Mouse (Mus musculus): ENCODE measurements around the gene Rex1bd. TPM values are rescaled to one million over a fixed set of nuclear protein-coding genes. Genes with fewer than 3 reads are reported as not detected.
A peak's percentile ranks its signal among the peaks of the same experiment; 100 is the strongest.

Gene Rex1bd
- polyA plus RNA-seq, 1 experiment from 2014 or later = 120 TPM

DNA sequence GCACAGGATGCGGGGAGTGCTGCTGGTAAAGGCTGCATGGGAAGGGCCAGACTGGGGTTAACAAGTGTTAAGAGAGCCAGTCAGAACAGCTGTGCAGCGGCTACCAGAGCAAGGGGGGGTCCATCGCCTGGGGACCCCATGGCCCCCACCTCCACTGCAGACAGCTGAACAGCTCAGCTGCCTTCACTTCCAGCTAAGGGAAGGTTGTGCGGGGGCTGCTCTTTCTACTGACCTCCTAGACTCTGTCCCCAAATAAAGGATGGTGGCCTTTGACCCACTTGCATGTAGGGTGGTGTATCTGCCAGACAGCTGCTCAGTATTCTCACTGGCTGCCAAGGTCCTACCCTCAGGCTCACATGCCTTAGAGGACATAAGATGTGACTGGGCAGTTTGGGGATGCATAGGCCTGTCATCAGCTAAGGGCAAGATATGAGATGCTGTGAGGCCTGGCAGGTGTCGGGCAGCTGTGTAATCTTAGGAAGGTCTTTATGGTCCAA is 39.3 kb downstream of the Rex1bd start:
- no peaks in the 10 kb centered on the region for H3K27me3 ChIP-seq
- no peak overlapping the region for H3K4me3 ChIP-seq
- peaks cover 42% of the 10 kb centered on the region for H3K4me1 ChIP-seq
- H3K27ac ChIP-seq = no peak overlapping the region
- no peak for ATAC-seq (ENCODE audit: borderline replicate concordance, extremely low read depth, low FRiP score, low TSS enrichment)
- H3K36me3 ChIP-seq = peaks cover 6% of the 10 kb centered on the region; the same call in 1 of the 2 replicates
- H3K4me2 ChIP-seq = no peak overlapping the region
- 73% methylated on average over 5 of the region's 5 CpGs for WGBS
- H3K9ac ChIP-seq = no peak overlapping the region
- H3K9me3 ChIP-seq = no peaks in the 10 kb centered on the region

DNA sequence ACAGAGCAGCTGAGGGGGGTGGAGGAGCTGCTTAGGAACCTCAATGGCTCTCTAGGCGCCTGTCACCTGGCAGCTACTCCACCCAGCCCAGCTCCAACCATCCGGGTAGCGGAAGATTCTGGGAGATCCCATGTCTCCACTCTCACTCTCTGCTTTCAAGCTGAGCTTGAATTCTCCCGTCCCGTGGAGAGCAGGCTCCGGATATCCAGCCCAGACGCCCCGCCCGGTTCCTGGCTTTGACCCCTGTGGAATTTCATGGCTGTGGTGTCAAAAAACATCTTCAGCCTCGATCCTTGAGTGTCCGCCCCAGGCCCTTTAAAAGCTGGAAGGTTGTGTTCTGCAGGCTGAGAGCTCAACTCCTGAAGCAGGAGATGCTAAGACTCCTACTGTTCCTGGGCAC is 39.8 kb downstream of the Rex1bd start:
- Histone ChIP-seq H3K4me3 (no peak overlapping the region), H3K36me3 (peaks cover 6% of the 10 kb centered on the region; the same call in 1 of the 2 replicates), H3K9me3 (no peaks in the 10 kb centered on the region), H3K27me3 (no peaks in the 10 kb centered on the region), H3K4me1 (peaks cover 42% of the 10 kb centered on the region), H3K4me2 (no peak overlapping the region), H3K9ac (no peak overlapping the region), H3K27ac (no peak overlapping the region)
- WGBS = 40% methylated on average over 11 of the region's 11 CpGs
- ATAC-seq (ENCODE audit: borderline replicate concordance, extremely low read depth, low FRiP score, low TSS enrichment) = no peak

DNA sequence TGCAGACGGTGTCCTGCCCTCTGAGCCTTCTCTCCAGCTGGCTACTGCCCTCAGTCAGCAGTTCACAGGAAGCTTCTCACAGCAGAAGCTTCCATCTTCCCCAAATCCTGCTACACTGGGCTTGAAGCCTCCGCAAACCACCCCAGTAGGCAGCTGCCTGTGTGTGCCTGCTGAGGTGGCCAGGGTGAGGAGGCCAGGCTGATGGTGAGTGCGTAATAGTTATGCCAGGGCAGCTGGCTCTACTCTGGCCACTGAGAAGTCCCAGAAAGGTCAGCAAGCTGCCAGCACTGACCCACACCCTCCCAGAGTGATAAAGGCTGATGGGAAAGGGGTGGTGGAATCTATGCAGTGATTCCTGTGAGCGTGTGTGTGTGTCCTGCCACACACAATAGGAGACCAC is 40.2 kb downstream of the Rex1bd start:
- 77% methylated on average over 4 of the region's 4 CpGs for WGBS
- no peak for ATAC-seq (ENCODE audit: borderline replicate concordance, extremely low read depth, low FRiP score, low TSS enrichment)

DNA sequence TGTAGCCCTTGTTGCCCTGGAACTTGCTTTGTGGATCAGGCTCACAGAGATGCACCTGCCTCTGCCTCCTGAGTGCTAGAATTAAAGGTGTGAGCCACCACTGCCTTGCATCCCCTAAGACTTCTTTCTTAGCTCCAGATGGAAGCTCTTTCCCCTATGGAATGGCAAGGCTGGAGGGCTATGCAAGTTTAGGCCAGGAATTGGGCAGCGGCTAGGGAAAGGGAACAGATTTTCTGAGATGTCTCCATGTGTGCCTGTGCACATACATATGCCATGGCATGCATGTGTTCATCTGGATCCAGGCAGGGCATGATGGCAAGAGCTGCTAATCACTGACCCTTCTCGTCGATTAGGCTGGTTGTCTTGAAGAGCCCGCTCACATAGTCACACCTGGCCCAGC is 40.9 kb downstream of the Rex1bd start:
- H3K4me2 ChIP-seq = no peak overlapping the region
- no peak overlapping the region for H3K27ac ChIP-seq
- H3K9me3 ChIP-seq = no peaks in the 10 kb centered on the region
- H3K4me1 ChIP-seq = peaks cover 42% of the 10 kb centered on the region
- ATAC-seq (ENCODE audit: borderline replicate concordance, extremely low read depth, low FRiP score, low TSS enrichment) = no peak
- H3K4me3 ChIP-seq = no peak overlapping the region
- H3K36me3 ChIP-seq = peaks cover 6% of the 10 kb centered on the region; the same call in 1 of the 2 replicates
- H3K27me3 ChIP-seq = no peaks in the 10 kb centered on the region
- 93% methylated on average over 4 of the region's 4 CpGs for WGBS
- no peak overlapping the region for H3K9ac ChIP-seq

More for the DNA sequence above, 40.2 kb downstream of the Rex1bd start:
- H3K9me3 ChIP-seq = no peaks in the 10 kb centered on the region
- no peak overlapping the region for H3K4me3 ChIP-seq
- no peak overlapping the region for H3K27ac ChIP-seq
- no peak overlapping the region for H3K4me2 ChIP-seq
- H3K9ac ChIP-seq = no peak overlapping the region
- peaks cover 42% of the 10 kb centered on the region for H3K4me1 ChIP-seq
- H3K27me3 ChIP-seq = no peaks in the 10 kb centered on the region
- H3K36me3 ChIP-seq = peaks cover 6% of the 10 kb centered on the region; the same call in 1 of the 2 replicates

DNA sequence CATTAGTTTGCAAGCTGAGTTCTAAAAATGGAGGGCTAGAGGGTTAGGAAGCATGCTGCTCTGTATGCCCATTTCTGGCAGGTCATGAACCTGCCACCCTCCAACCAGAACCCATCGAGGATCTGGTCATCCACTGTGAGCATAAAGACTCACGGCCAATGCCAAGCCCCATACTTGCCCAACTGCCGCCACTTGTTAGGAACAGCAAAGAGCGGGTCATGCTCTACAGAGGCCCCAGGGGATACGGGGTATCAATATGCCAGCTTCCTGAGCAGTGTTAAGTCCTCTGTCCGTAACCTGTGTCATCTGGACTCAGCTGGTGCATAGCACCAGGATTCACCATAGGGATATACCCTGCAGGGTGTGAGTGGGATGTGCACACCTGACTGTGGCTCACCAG is 42.4 kb downstream of the Rex1bd start:
- Histone ChIP-seq H3K4me2 (no peak overlapping the region), H3K27ac (no peak overlapping the region), H3K9me3 (no peaks in the 10 kb centered on the region), H3K4me1 (peaks cover 30% of the 10 kb centered on the region), H3K36me3 (peaks cover 12% of the 10 kb centered on the region; the same call in 1 of the 2 replicates), H3K27me3 (no peaks in the 10 kb centered on the region), H3K9ac (no peak overlapping the region), H3K4me3 (no peak overlapping the region)
- no peak for ATAC-seq (ENCODE audit: borderline replicate concordance, extremely low read depth, low FRiP score, low TSS enrichment)
- WGBS = 89% methylated on average over 6 of the region's 6 CpGs

DNA sequence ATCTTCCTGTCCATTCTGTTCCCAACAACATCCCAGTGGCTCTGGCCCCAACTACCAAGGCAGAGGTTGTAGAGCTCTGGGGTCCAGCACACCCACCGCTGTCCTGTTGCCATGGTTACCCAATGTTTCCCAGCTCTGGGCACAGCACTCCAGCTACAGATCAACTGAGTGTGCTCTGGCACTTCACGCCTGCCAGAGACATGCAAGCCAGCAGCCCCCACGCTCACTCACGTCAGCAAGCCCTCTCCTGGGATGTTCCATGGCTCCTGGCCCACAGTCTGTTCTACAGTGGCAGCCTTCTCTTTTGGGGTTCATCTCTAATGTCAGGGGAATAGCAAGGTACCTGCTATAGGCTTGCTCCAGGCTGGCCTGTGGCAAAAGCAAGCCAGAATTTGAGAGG is 43.2 kb downstream of the Rex1bd start:
- no peak overlapping the region for H3K4me2 ChIP-seq
- H3K9me3 ChIP-seq = no peaks in the 10 kb centered on the region
- 73% methylated on average over 4 of the region's 4 CpGs for WGBS
- H3K27me3 ChIP-seq = no peaks in the 10 kb centered on the region
- H3K4me3 ChIP-seq = no peak overlapping the region
- H3K36me3 ChIP-seq = peaks cover 12% of the 10 kb centered on the region; the same call in 1 of the 2 replicates
- no peak for ATAC-seq (ENCODE audit: borderline replicate concordance, extremely low read depth, low FRiP score, low TSS enrichment)
- H3K27ac ChIP-seq = no peak overlapping the region
- no peak overlapping the region for H3K9ac ChIP-seq
- H3K4me1 ChIP-seq = peaks cover 21% of the 10 kb centered on the region

DNA sequence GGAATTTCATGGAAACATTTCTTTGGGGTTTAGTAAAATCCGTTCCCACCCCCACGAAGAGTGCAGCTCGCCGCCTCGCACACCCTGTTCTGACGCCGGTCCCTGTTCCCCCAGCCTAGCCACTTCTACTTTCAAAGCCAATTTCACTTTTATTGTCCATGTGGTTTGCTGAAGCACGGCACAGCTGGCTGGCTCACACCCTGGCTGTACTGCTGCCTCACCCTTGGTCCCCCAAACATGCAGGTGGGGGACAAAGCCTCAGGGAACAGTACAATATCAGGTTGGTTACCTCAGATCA is 44.1 kb downstream of the Rex1bd start:
- Histone ChIP-seq H3K9ac (0 out of 2 replicates have a peak overlapping the region, but pooled peaks have one; percentile 16), H3K9me3 (no peaks in the 10 kb centered on the region), H3K4me1 (peaks cover 13% of the 10 kb centered on the region), H3K4me3 (no peak overlapping the region), H3K27me3 (no peaks in the 10 kb centered on the region), H3K4me2 (no peak overlapping the region), H3K36me3 (peaks cover 12% of the 10 kb centered on the region; the same call in 1 of the 2 replicates), H3K27ac (no peak overlapping the region)
- 91% methylated on average over 8 of the region's 8 CpGs for WGBS
- ATAC-seq (ENCODE audit: borderline replicate concordance, extremely low read depth, low FRiP score, low TSS enrichment) = no peak

DNA sequence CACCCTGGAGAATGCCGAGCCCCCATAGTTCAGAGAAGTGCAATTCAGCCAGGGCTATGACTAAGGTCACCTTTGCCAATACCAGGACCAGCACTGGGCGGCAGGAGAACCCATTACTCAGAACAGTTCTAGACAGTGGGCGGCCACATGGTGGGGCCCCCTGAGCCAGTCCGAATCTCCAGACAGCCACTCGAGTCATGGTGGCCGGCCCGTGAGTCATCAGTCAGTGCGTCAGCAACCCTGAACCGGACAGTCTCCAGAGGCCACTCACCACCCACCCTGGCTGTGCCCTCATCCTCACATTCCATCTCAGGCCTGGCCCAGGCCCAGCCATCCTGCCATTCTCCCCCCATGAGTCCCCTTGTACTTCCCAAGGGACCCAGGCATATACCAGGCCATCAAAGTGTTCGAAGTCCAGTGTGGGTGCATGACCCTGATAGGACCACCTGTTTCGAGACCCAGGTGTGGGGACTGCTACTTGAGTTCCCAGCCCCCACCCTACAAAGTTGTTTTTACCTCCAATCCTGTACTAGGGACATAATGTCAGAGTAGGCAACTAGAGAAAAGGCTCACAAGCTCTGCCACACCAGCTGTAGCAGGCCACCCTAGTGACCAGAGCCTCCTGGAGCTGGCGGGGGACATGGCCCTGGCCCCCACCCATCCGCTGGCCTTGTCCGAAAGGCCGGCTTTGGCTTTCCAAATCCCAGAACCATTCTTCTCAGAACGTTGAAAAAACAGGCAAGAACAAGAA is 44.6 kb downstream of the Rex1bd start:
- peaks cover 8% of the 10 kb centered on the region for H3K4me1 ChIP-seq
- no peak overlapping the region for H3K4me3 ChIP-seq
- no peak overlapping the region for H3K4me2 ChIP-seq
- WGBS = 85% methylated on average over 16 of the region's 16 CpGs
- H3K9me3 ChIP-seq = no peaks in the 10 kb centered on the region
- no peak overlapping the region for H3K9ac ChIP-seq
- no peaks in the 10 kb centered on the region for H3K27me3 ChIP-seq
- no peak overlapping the region for H3K27ac ChIP-seq
- peaks cover 12% of the 10 kb centered on the region; the same call in 1 of the 2 replicates for H3K36me3 ChIP-seq
- no peak for ATAC-seq (ENCODE audit: borderline replicate concordance, extremely low read depth, low FRiP score, low TSS enrichment)

DNA sequence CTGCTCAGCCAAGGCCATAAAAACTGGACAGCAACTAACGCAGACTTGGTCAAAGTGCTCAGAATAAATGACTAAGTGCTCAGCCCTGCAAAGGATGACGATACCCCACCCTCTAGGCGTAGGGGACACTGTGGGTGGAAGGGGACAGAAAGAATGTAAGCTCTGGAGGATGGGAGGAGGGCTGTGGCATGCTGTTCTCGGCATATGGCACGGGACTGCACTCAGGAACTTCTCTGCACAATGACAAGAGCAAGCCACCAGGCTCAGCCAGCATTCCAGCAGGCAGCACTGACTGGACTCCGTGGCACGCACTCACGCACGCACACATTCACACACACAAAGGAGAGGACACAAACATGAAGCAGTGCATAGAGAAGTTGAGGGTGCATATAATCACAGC is 45.9 kb downstream of the Rex1bd start:
- H3K27ac ChIP-seq = no peak overlapping the region
- H3K4me1 ChIP-seq = no peaks in the 10 kb centered on the region
- H3K4me3 ChIP-seq = no peak overlapping the region
- WGBS = 67% methylated on average over 9 of the region's 9 CpGs
- no peak overlapping the region for H3K4me2 ChIP-seq
- H3K9ac ChIP-seq = no peak overlapping the region
- no peak for ATAC-seq (ENCODE audit: borderline replicate concordance, extremely low read depth, low FRiP score, low TSS enrichment)
- H3K27me3 ChIP-seq = no peaks in the 10 kb centered on the region
- no peaks in the 10 kb centered on the region for H3K9me3 ChIP-seq
- H3K36me3 ChIP-seq = peaks cover 6% of the 10 kb centered on the region; the same call in 1 of the 2 replicates

DNA sequence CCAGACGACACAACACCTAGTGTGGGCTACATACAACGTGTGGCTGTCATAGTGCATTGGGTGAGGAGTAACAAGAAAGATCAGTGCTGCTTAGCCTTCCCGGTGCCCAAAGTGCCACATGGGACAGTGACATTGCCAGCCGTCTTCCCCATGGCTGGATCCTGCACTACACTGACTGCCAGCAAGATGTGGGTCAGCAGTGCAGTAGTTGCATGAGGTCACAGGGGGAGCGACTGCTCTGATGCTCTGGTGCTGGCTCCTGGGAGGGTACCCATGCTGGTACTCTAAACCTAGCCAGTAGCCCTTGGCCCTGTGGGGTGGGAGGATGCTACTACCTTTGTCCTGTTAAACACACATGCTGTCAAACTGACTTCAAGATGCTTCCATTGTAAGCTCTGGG is 46.4 kb downstream of the Rex1bd start:
- Histone ChIP-seq H3K27me3 (no peaks in the 10 kb centered on the region), H3K36me3 (0 out of 2 replicates have a peak, but pooled peaks cover 6% of the 10 kb centered on the region), H3K4me2 (no peak overlapping the region), H3K9me3 (no peaks in the 10 kb centered on the region), H3K9ac (no peak overlapping the region), H3K4me1 (no peaks in the 10 kb centered on the region), H3K27ac (no peak overlapping the region), H3K4me3 (no peak overlapping the region)
- ATAC-seq (ENCODE audit: borderline replicate concordance, extremely low read depth, low FRiP score, low TSS enrichment) = no peak
- WGBS = 86% methylated on average over 5 of the region's 5 CpGs

DNA sequence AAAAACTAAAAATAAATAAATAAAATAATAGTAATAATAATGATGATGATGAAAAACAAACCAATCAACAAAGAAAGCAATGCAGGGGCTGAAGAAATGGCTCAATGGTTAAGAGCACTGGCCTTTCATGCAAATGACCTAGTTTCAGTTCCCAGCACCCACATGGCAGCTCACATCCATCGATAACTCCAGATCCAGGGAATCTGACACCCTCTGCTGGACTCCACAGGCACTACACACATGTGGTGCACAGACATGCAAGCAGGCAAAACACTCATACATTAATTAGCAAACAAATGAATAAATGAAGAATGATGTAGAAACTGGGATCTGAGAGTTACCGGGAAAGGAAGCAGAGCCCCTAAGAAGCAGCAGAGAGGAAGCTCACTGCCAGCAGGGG is 46.9 kb downstream of the Rex1bd start:
- Histone ChIP-seq H3K27ac (no peak overlapping the region), H3K4me2 (no peak overlapping the region), H3K4me1 (no peaks in the 10 kb centered on the region), H3K4me3 (no peak overlapping the region), H3K9me3 (no peaks in the 10 kb centered on the region), H3K36me3 (0 out of 2 replicates have a peak, but pooled peaks cover 6% of the 10 kb centered on the region), H3K27me3 (no peaks in the 10 kb centered on the region), H3K9ac (no peak overlapping the region)
- ATAC-seq (ENCODE audit: borderline replicate concordance, extremely low read depth, low FRiP score, low TSS enrichment) = no peak
- 91% methylated on average over 2 of the region's 2 CpGs for WGBS

DNA sequence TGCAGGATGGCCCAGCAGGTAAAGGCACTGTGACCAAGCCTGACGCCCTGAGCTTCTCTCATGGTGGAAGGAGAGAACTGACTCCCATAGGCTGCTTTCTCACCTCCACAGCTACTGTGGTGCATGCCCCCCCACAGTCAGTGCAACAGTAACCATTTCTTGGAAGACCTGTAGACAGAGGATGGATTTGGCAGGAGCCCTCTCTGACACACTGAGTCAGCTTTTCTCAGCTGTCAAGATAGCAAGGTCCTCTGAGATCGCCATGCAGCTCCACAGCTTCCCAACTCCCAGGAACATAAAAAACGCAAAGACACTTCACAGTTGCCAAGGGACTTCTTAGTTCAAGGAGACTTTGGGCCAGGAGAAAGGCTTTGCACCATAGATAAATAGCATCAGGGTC is 48.1 kb downstream of the Rex1bd start:
- 0 out of 2 replicates have a peak, but pooled peaks cover 6% of the 10 kb centered on the region for H3K36me3 ChIP-seq
- 74% methylated on average over 3 of the region's 3 CpGs for WGBS
- H3K9ac ChIP-seq = no peak overlapping the region
- no peaks in the 10 kb centered on the region for H3K4me1 ChIP-seq
- no peak overlapping the region for H3K4me3 ChIP-seq
- no peak overlapping the region for H3K27ac ChIP-seq
- no peak for ATAC-seq (ENCODE audit: borderline replicate concordance, extremely low read depth, low FRiP score, low TSS enrichment)
- no peak overlapping the region for H3K4me2 ChIP-seq
- no peaks in the 10 kb centered on the region for H3K9me3 ChIP-seq
- no peaks in the 10 kb centered on the region for H3K27me3 ChIP-seq
